Mouse (Mus musculus): Measurements from ENCODE around the gene Ttc17.

The Ttc17 gene

GRCm38 (mm10) chr2:94378678-94379077 lies 27.8 kb downstream of the Ttc17 start:
- DNase-seq (ENCODE audit: low spot score), result no peak

- no peak for DNase-seq (ENCODE audit: low spot score)
These were observed 35.4 kb downstream of the Ttc17 start for GRCm38 (mm10) chr2:94371093-94371492.

DNA sequence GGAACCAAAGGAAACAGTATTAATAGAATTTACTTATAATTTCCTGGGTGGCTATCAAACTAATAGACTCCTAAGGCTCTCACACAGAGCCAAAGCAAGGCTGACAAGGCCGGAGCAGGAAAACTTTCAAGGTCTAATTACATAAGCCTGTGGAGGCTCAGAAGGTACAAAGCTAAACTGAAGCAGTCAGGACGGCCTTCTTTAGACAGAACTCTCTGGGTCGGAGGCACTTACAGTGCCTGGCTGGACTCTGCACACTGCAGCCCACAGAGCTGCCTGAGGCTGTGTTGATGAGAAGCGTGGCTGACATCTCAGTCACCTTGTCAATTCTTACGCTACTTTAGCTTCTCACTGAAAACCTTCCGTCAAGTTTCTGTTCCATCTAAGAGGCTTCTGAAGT lies 42.7 kb downstream of the Ttc17 start:
- no peak for DNase-seq (ENCODE audit: low spot score)

GRCm38 (mm10) chr2:94360398-94360973 lies 46.0 kb downstream of the Ttc17 start:
- DNase-seq (ENCODE audit: low spot score), result no peak

DNA sequence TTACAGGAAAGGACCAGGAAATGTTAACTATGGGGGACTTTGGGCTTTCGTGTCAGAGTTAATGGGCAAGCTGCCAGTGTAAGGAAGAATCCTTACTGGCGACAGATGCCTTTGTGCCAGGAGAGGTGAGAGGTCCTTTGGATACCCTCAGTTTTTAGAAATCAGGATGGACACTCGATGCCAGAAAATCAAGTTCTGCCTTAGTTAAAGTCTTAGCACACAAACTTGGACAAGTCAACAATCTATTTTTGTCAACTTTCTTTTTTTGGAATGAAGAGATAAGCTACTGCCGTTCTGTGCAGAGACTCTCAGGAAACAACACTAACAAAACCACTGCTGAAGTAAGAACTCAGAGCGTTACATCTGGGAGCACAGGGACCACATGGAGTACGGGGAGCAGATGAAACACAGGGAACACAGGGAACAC lies 58.3 kb downstream of the Ttc17 start:
- DNase-seq (ENCODE audit: low spot score), result no peak

DNA sequence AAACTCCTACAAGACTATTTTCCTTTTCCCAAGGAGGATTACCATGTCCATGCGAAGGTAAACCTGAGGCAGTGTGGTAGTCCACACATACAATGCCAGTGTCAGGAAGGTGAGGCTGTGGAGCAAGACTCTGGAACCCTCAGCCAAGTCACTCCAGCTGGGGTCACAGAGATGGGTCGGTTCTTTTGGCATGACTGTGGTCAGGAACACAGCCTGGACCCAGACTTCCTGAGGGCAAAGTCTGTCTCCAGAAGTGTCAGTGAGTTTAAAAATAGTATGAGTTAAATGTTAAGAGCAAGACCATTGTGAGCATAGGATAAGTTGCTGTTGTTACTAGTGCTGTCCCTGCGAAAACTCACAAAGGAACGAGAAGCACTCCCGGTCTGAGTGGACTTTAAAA lies 59.7 kb downstream of the Ttc17 start:
- DNase-seq (ENCODE audit: low spot score), result no peak

DNA sequence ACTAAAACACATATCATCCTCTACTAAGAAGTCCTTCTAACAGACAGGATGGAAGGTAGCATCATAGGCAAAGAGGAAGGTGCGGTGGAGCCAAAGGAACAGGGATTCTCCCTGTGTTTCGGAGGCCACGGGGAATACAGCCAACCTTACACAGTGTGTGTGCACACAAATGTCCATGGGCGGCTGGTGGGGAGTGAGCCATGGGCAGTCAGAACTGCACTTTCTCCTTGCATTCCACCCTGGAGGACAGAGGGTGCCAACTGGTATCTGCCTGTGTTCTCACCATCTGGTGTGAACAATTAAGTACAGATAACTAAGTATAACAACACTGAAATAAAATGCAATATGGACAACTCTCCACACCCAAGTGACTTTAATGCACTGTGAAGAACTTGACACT lies 61.9 kb downstream of the Ttc17 start:
- DNase-seq (ENCODE audit: low spot score), result no peak

DNA sequence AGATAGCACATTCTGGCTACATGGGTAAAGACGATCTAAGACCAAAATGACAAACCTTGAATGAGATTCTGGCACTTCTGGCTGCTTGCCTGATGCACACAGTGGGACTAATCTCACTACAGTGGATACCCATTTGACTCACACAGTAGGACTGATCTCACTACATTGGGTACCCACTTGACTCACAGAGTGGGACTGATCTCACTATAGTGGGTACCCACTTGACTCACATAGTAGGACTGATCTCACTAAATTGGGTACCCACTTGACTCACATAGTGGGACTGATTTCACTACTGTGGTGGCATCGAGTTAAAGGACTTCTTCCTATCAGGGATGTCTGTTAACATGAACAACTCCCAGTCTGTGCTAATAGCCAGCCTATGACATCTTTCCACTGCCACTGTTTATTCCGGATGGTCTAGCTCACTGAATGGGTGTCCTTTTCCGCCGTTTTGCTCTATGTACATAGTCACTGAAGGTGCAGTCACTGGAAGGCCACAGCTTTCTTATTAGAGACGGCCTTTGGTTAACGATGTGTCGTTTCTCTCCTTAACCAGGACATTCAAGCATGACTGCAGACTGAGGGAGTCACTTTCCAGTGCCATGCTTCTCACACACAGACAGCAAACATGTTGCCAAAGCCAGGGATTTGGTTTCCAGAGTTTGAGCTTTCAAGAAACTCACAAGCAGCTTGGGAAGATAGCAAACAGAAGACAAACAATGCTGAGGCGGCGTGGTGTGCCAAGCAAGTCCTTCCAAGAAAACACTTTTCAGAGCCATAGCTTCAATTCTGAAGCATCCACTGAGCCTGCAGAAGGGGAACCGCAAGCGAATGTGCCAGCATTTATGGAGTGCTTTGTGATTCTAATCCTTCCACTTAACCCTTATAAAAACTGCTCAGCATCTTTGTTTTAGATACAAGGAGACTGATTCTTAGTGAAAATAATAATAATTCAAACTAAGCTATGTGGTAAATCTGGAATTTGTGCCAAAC lies 62.9 kb downstream of the Ttc17 start:
- no peak for DNase-seq (ENCODE audit: low spot score)

DNA sequence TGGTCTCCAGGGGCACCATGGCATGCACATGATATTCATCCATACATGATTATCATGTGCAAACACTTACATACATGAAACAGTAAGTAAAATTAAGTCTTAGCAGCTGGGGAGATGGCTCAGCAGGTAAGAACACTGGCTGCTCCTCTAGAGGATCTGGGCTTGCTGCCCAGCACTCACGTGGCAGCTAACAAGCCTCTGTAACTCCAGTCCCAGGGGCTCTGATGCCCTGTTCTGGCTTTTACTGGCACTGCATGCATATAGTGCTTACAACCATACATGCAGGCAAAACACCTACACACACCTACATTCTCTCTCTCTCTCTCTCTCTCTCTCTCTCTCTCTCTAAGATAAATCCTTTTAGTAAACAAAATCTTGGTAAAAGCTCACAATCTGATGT lies 65.7 kb downstream of the Ttc17 start:
- DNase-seq (ENCODE audit: low spot score), result no peak

- DNase-seq (ENCODE audit: low spot score), result no peak
These were observed 67.0 kb downstream of the Ttc17 start for GRCm38 (mm10) chr2:94339495-94339894.

DNA sequence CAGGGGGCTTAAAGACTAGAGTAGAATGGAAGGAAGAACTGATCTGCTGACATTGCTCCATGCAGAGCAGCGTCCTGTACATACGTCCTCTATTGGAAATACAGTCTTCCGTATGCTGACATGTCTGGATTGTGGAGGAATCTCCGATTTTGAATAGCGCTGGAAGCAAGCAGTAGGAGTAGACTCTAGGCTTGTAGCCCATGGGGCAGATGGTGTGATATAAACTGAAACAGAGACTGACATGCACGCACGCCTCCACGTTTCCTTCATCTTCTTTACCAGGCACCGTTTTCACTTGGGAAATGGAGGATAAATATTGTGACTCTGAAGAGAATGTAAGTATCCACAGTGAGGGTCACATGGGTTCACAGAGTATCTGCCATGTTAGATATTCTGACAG lies 70.2 kb downstream of the Ttc17 start:
- DNase-seq (ENCODE audit: low spot score), result no peak

DNA sequence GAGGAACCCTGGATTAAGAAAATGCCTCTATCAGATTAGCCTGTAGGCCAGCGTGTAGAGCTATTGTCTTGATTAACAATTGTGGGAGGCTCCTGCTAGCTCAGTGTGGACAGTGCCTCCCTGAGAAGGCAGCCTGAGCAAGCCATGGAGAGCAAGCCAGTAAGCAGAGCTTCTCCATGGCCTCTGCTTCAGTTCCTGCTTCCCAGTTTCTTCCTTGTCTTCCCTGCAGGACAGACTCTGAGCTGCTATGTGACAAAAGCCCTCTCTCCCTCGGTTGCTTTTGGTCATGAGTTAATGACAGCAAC lies 71.8 kb downstream of the Ttc17 start:
- DNase-seq (ENCODE audit: low spot score), result no peak

DNA sequence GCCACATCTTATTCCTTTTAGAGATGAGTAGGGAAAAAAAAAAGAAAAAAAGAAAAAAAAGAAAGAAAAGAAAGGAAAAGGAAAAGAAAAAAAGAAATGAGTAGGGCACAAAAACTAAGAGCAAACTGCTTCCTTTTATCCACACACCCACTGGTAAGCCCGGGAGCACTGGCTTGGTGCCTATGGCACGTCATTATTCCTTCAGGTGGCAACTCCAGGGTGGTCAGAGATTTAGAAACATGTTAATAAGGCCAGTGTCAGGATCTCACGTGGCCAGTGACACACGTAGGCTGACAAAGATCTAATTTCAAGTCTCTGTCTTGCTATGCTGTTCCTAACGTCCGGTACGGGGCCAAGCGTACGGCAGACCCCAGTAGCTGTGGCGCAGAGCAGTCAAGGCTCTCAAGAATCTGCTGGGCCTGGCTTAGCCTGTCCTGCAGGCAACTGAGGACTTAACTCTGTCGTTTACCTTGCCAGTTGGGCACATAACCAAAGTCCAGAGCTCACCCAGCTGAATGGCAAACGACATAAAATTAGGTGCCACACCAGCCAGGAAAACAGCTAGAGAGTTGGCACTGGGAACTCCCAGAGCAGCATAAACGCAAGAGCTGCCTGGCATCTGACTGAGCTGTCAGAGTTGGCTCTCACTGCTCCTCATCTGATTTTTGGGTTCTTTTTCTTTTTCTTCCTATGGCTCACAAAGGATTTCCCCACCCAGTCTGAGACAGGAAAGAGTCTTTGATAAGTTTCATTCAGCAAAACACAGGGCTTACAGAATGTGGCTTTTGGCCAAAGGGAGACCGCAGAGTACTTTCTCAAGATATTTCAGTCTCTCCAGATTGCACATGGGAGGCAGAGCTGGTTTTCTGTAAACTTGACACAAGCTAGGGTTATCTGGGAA lies 72.4 kb downstream of the Ttc17 start:
- DNase-seq (ENCODE audit: low spot score), result peak; percentile 8

DNA sequence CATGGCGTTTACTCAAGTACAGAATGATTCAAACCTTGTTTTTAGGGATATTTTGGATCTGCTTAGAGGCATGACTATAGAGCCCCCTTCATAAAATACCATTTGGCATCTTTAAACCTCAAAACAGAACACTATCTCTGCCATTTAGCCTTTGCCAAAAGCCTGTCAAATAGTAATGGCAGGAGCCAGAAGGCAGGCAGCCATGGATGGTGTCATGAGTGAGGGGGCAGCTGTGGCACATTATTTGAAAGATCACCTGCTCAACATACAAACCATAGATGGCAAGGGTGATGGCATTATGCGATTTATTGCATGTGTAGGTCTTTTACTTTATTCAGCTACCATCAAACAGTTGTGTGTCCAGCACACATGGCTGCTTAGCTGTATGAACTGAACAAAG lies 73.4 kb downstream of the Ttc17 start:
- DNase-seq (ENCODE audit: low spot score), result no peak

GRCm38 (mm10) chr2:94329336-94329735 lies 77.2 kb downstream of the Ttc17 start:
- no peak for DNase-seq (ENCODE audit: low spot score)

DNA sequence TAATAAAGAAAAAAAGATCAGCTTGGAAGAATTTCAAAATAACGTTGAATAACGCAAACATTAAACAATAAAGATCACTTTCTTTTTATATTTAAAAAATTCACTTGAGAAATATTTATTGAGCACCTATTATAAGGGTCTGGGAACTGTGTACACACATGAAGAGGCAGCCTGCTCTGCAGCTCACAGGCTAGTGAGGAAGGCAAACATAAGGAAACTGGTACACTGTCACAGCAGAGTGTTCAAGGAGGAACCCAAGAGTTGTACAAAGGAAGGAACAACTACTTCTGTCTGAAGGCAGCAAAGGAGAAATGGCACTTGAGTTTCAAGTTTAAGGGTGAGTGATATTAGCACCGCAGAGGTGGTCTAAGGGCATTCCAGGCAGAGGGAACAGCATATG lies 78.7 kb downstream of the Ttc17 start:
- DNase-seq (ENCODE audit: low spot score), result no peak

- DNase-seq (ENCODE audit: low spot score), result no peak
These were observed 86.7 kb downstream of the Ttc17 start for GRCm38 (mm10) chr2:94319780-94320179.

DNA sequence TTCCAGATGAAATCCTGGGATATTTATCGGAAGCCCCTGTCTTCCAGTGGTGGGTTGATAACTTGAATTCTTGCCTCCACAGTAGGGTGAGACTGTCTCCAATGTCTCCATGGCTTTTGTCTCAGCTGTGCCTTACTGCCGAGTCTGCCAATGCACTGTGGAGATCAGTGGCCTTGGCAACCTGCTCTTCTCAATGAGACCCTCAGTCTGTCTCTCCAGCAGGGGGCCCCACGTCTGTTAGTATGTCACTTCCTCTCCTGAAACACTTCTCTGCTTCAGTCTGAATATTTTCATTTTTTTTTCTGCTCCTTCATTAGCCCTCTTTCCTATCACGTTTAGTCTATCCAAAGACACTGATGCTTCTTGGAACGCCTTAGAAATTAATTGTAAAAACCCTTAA lies 90.0 kb downstream of the Ttc17 start:
- no peak for DNase-seq (ENCODE audit: low spot score)

DNA sequence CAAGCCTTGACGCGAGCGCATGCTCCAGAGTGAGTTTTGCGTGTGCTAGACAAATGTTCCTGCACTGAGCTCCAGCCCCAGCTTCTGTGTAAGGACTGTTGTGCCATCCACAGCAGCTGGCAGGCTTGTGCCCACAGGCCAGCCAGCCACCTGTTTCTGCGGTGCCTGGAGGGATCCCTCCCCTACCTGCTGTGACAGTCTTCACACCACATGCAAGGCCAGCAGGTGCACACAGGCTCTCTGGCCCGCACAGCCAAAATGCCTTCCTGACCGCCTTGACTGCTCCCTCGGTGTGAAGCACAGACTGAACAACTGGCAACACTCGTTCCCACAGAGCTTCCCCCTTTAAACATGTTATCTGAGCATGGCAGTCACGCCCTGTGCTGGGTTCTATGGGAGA lies 102.5 kb downstream of the Ttc17 start:
- DNase-seq (ENCODE audit: low spot score), result no peak

- no peak for DNase-seq (ENCODE audit: low spot score)
These were observed 104.1 kb downstream of the Ttc17 start for GRCm38 (mm10) chr2:94302393-94302792.

DNA sequence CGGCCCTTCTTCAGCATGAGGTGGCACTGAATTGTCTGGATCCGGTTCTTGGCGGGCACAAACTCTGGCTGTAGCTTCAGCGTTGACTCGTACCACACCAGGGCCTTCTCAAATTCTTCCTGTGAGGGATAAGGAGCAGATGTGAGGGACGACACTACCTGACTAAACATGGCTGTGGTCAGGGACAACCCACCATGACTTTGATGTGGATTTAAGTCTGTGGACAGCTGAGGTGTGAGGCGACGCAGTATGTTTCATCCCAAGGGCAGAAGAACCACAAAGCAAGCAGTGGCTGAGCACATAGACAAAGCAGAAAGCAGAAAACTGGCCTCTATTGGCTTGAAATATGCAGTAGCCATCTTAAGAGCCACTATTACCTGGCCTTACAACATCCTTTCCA lies 104.7 kb downstream of the Ttc17 start:
- DNase-seq (ENCODE audit: low spot score), result no peak

DNA sequence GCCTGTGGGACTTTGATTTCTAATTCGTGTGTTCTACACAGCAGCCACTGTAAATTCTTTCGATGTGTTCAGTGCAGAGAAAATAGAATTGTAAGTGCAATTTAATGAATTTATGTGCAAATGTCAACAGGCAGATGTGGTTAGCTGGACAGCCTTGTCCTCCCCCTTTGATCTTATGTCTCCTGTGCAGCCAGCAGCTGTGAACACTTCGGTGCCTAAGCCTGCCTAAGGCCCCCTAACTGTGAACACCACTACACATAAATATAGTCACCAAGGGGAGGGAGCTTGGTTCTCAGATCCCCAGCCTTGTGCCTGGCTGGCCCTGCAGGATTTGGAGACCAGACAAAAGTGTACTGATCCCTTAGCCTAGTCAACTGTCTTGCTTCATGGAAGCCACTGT lies 109.0 kb downstream of the Ttc17 start:
- DNase-seq (ENCODE audit: low spot score), result no peak

- peak; percentile 32 for DNase-seq (ENCODE audit: low spot score)
These were observed 116.0 kb downstream of the Ttc17 start for GRCm38 (mm10) chr2:94290483-94290882.

Measured in testis, postnatal 14 days (tissue).